Mouse (Mus musculus) cortical plate, adult 2 months (tissue): Measurements from ENCODE around the gene Mapk3.

Source experiments
- CTCF ChIP-seq: fragments of 200-500 bp; IDR thresholded peaks from 2 replicates; pipeline ENCODE4 v1.5.1; 2011; ENCODE audit warnings: mild to moderate bottlenecking, control low read depth, low read length; ENCODE audit not compliant: insufficient read depth; ENCODE audit errors: extremely low read depth
- POLR2A ChIP-seq: fragments of 200-500 bp; IDR thresholded peaks from 2 replicates; pipeline ENCODE4 v1.6.1; 2011; ENCODE audit warnings: mild to moderate bottlenecking, low read length, control low read depth; ENCODE audit not compliant: insufficient read depth; ENCODE audit errors: extremely low read depth

DNA sequence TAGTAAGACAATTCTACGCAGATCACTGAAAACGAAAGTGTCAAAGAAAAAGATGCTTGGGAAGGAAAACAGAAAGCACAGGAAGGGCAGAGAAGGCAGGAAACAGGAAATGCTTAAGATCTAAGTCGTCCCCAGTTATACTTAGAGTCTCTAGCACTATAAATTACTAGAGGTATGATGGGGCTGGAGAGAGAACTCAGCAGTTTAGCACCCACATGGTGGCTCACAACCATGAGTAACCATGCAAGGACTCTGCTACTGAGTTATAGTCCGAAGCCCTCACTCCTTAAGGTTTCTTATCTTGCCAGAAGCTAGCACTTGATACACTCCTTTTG, 34.8 kb downstream of the Mapk3 start:
- no peak for TF ChIP-seq CTCF
- no peak; the same call in 1 of the 2 replicates for TF ChIP-seq POLR2A
